Mouse (Mus musculus): ENCODE measurements at regions not wholly inside any gene's neighbourhood (a gene's known extent, or its start where the extent isn't known, plus 50 kb on each side); places are given as distances from the start of the nearest gene placed in this dataset.

DNA sequence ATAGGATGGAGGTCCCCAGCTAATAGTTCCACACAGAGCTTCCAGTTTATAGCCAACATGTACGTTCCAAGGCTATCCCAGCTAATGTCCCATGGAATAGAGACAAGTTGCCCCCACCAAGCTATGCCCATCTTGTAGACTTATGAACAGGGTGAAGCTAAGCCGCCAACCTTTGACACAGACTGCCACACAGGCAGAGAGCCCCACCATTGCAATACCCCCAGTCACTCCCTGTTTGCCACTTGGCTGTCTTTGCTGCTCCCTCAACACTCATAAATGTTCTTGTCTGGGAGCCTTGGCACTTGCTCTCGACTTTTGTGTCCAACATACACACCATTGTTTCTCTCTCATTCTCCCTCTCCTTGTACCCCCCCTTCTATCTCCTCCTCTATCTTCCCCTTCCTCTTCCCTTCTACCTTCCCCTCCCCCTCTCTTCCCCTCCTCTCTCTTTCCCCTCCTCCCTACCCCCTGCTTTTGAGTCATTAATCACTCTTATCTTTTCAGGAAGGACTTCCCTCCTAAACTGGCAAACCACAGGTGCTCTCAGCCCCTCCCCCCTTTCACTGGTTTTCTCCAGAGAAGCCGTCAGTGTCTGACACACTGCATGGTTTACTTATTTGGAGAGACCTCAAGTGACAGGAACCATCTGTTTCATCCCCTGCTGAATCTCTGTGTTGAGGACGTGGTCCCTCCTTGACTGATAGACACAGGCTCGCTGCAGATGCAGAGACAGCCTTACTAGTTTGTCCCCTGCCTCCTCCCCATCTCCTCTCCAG lies 148.2 kb downstream of the Kdr start:
- no peak for ATAC-seq (ENCODE audit: insufficient number of reproducible peaks, low FRiP score, low TSS enrichment)

DNA sequence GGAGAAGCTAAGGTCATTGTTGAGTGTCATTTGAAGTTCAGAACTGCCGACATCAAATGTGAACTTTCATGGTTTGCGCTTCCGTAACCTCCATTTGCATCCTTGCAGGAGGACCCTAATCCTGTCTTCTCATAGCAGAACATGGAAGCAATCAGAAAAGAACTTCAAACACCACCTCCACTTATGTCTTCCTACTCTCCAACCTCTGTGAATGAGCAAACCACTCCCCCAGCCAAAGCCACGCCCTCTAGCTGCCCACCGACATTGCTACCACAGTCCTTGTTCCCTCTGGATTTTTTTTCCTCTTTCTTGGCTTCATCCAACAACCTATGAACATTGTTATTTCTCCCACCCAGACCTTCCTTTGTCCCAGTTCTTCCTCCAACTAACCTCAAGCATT lies 149.9 kb downstream of the Kdr start:
- ATAC-seq (ENCODE audit: insufficient number of reproducible peaks, low FRiP score, low TSS enrichment): no peak

DNA sequence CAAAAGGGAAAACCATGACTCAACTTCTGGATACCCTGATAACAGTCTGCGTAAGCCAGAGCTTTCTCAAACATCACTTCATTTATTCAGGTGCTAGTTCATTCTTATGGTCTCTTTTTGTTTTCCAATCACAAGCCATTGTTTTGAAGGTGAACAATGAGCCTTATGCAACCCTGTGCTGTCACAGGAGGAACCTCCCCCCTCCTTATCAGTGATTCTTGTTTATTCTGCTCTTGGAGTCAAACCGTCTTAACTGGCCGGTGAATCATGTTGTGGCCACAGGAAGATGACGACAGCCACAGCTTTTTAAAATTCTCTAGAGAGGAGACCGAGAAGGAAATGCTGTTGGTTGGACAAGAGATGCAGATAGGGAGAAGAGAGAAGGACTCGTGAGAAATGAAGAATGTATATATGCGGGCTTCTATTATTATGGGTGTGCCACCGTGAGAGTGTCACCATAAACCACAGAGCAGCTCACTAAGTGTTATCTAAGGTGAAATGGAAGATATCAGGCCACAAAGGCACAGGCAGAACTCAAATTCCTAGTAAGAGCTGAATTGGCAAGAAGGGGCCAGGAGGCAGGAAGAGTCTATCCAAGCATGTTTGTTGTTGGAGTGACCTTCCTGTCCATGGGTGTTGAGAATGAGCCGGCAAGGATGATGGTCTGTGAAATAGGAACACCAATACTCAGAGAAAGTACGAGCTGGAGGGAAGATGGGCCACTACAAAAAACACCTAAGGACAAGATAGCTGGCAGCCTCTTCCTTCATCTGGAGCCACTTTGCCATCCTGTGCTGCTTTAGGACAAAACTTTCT lies 151.8 kb downstream of the Kdr start:
- ATAC-seq (ENCODE audit: insufficient number of reproducible peaks, low FRiP score, low TSS enrichment): no peak

DNA sequence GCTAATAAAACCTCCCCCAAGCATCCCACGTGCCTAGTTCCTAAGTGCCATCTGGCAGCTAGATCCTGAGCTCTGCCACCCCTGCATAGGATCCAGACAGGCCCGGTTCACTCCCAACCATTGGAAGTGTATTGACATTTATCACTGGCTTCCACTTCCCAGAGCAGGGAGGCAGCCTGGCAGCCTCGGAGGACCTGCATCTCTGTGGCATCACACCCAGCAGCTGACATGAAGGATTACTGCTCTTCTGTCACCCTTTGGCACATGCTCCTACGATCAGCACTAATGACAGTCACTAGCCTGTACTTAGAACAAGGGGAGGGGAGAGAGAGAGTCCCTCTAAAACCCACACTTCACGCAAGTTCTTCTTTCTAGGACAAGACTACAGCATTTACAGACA lies 152.7 kb downstream of the Kdr start:
- no peak for ATAC-seq (ENCODE audit: insufficient number of reproducible peaks, low FRiP score, low TSS enrichment)

DNA sequence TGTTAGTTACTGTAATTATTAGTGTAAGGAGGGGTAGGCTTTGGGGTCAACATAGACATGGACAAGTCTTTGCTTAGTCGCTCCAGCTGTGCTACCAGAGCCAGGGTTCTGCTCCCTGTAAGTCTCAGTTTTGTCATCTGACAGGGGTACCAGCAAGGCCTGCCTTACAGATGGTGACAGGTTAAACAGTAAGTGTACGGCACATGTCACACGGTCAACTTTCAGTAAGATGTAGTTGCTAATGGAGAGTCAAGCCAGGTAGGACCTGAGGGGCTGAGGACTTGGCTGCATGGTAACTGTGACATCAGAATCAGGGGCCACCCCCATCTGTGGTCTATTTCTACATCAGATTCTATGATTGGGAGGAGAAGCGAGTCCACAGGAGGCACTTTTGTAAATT lies 153.6 kb downstream of the Kdr start:
- ATAC-seq (ENCODE audit: insufficient number of reproducible peaks, low FRiP score, low TSS enrichment): no peak

DNA sequence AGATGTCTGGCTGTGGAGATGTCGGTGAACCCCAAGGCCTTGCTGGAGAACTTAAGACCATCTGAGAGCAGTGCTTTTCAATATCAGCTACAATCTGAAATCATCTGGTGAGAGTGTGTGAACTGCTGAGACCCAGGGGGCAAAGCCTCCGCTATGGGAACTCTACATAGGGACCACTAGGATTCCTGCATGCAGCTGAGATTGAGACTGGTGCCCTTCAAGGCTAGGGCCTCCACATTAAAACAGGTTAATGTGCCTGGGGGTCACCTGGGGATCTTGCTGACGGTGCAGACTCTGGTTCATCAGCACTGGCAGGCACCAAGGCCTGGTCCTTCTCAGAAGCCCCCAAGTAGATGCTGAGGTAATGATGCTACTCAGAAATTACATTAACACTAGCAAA lies 154.6 kb downstream of the Kdr start:
- ATAC-seq (ENCODE audit: insufficient number of reproducible peaks, low FRiP score, low TSS enrichment): no peak

DNA sequence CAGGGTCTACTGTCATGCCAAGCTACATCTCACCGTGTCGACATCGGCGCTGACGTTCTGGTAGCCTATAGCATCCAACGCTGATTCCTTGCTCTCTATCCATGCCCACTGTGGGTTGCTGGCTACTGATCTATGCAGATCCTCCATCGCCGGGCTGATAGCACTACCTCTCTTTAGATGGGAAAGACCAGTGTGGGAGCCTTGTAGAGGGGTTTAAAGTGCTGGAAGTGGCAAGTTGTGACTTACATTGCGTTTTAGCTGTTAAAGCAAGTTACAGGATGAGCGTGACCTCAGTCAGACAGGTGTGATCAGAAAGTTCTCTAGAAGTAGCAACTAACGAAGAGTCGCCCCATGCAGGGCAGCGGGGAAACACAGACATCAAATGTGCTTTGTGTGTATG lies 160.9 kb downstream of the Kdr start:
- no peak for ATAC-seq (ENCODE audit: insufficient number of reproducible peaks, low FRiP score, low TSS enrichment)

DNA sequence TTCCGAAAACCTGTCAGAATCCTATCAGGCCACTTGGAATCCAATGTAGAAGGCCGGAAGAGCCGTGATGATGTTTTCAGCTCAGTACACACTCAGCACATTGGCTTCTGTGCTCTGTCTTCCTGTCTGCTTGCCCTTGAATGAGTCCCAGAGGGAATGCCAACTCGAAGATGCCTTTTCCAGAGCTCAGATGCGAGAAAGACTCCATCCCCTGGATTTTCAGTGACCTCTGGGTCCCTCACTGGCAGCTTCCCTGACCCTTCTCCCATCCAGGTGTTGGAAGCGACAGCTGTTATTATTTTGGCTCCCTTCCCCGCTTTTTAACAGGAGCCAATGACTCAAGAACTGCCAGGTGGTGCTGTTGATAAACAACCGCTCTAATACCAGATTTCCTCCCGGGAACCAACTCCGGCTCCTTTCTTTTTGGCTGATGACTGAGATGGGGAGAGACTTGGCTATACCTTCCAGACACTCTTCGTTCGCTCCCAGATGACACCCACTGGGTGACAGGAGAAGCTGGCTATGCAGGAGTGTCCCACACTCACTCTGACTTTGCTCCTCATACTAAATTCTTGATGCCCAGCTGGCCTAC lies 163.8 kb downstream of the Kdr start:
- no peak for ATAC-seq (ENCODE audit: insufficient number of reproducible peaks, low FRiP score, low TSS enrichment)

DNA sequence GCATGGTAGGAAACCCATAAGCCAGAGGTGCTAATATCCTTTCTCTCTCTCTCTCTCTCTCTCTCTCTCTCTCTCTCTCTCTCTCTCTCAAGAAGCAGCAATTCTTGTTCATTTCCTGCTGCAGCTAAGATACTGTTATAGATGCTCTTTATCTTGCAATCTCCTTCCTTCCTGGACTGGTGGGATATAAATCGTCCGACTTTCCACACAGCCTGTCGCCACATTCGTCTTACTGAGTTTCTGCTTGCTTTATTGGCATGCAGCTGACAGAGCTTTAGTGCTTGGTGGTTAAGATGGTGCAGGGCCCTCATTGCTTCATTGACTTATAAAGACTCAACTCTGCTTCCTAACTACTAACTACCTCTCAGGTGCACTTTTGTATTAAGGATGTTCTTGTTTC lies 165.6 kb downstream of the Kdr start:
- ATAC-seq (ENCODE audit: insufficient number of reproducible peaks, low FRiP score, low TSS enrichment): no peak

DNA sequence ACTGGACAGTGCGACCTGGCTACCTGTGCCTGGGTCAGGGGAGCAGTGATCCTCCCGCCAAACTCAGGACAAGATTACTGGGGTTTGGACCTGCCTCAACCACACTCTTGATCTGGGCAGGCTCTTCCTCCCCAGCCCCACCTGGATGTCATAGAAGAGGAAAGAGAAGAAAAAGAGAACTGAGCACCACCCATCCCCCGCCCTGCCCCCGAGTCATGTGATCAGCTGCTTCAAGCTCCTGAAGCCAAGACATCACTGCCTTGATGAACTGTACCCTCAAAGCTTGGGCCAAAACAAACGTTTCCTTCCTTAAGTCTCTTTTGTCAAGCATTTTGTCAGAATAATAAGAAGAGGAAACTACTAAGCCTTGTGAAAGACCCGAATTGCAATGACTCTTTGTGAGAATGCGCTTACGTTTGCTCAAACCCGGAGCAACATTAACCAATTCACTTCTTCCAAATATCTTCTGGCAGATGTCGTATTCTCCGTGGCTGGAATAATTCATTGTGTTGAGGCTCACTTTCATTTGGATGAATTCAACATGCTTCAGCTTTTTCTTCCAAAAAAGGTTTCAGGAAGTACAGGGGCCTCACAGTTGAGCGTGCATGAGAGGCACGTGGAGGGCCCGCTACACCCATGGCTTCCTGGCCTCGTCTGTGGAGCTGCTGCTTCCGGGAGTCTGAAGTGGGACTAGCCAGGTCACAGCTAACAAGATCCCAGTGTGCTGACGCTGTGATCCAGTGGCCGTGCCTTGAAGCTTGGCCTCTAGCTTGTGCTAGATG lies 169.5 kb downstream of the Kdr start:
- ATAC-seq (ENCODE audit: insufficient number of reproducible peaks, low FRiP score, low TSS enrichment): no peak

DNA sequence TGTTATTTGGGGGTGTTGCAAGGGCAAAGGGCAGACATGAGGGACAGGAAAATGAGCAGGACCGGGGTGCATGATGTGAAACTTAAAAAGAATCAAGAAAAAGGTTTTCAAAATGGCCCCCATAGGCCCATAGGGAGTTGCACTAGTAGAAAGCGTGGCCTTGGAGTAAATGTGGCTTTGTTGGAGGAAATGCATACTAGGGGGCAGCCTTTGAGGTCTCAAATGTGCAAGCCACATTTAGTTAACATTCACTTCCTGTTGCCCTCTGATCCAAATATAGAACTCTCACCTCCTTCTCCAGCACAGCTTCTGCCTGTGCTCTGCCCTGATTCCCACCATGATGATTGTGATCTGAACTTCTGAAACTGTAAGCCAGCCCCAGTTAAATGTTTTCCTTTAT lies 173.2 kb downstream of the Kdr start:
- ATAC-seq (ENCODE audit: insufficient number of reproducible peaks, low FRiP score, low TSS enrichment): no peak

DNA sequence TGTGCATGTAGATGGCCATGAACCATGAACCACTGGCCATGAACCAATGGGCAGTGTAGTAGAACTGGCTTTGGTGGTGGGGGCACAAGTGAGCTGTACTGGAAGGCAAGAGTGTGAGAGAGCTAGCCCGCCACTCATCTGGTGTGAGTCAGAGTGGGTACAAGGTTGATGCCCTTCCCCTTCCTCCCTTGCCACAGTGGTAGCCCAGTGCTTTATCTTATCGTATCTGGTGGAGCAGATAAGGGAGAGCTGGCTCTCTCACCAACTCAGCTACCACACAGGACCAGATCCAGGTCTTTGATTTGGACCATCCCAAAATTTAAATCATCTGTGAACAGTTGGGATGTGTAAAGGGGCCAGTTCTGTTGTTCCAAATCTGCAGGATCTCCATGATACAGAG lies 173.9 kb downstream of the Kdr start:
- ATAC-seq (ENCODE audit: insufficient number of reproducible peaks, low FRiP score, low TSS enrichment): no peak

DNA sequence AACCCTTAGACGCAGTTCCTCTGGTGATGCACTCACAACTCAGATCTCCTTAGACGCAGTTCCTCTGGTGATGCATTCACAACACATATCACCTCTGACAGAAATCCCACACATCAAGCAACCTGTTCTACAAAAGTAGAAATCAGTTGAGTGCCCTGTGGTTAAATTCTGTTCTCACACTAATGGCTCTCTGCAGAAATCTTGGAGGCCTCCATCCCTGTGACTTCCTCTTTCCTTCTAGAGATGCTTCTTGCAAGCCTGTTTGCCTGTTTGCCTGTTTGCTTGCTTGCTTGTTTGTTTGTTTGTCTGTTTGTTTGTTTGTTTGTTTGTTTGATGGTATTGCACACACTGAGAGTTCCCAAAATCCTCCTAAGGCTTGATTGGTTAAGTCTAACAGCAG lies 175.2 kb downstream of the Kdr start:
- no peak for ATAC-seq (ENCODE audit: insufficient number of reproducible peaks, low FRiP score, low TSS enrichment)

DNA sequence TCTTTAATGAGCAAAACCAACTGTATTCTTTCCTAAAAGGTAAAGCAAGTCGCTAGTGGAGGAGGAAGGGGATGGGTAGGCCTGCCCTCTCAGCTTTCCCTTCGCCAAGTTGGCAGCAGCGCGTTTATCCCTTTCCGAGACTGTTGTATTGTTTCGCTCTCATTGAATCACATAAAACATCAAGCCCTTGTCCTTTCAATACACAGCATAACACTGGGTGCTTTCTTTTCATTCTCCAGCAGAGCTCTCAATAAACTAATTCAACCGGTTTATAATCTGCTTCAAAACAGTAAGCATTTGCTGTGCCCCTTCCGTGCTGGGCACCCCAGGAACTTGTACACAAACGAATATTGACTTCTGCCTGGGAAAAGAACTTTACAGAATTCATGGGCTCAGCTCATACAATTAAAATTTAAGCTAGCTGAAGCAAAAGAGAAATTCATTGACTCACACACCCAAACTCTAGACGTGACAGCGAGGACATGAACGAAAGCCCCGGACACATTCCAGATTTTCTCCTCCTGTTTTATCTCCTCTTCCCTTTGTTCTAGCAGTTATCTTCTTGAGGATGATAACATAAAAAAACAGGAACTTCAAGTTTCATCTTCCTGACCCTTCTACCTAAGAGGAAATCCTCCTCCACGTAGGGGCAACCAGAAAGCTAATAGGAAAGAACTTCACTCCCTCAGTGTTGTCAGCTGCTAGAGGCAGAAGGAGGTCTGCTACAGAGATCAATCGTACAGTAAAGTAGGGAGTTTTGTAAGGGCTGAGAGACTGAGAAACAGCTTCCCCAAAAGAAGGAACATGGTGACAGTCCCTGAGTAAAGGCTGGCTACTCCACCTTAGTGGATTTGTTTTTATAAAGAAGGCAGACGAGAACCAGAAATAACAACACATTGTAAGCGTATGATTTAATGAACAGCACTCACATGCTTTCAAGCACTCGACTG lies 177.9 kb downstream of the Kdr start:
- peak; percentile 31; the same call in 1 of the 2 replicates for ATAC-seq (ENCODE audit: insufficient number of reproducible peaks, low FRiP score, low TSS enrichment)

DNA sequence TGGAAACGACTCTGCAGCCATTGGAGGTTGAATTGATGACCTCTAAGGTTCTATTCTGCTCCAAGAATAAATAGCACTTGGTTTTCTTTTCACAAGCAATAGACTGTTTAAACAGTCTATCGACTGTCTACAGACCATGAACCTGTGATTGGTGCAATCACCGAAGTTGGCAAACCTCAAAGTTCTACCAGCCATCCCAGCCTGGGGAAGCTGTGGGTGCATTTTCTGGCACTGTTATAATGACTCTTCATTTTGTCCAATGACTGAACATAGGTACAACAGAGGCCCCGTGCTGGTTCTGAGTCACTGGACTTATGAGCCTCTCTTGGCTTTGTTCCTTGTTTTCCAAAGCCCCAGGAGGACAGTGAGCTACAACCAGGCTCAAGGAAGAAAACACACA lies 178.6 kb downstream of the Kdr start:
- ATAC-seq (ENCODE audit: insufficient number of reproducible peaks, low FRiP score, low TSS enrichment): no peak

DNA sequence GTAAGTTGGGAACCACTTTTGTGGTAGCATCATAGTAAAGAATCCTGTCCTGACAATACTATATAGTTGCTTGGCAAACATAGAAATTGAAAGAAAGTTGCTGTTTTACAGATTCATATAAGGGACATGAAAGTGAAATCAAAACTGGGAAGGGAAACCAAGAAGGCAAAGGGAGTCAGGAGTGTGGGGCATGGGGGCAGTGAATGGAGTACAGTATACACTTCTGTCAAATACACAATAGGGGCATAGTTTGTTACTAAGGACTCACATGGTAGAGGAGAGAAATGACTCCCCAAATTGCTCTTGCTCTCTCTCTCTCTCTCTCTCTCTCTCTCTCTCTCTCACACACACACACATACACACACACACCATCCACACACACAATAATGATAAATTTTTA lies 185.1 kb downstream of the Kdr start:
- no peak for ATAC-seq (ENCODE audit: insufficient number of reproducible peaks, low FRiP score, low TSS enrichment)

DNA sequence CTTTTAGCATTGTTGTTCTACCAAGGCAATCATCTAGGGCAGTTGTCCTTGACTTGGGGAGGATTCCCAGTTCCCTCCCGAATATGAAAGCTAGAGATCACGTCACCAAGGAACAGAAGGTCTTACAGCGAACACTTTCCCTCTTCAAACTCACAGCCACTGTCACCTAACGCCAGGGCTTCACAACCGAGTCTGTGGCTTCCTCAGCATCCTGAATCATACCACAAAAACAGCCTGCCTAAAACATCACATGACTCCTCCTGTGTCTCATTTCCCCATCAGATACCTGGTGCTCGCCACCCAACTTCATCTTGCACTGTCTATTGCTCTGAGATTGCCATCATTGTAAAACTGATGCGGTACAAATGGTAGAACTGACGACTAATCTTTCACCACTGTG lies 186.5 kb downstream of the Kdr start:
- ATAC-seq (ENCODE audit: insufficient number of reproducible peaks, low FRiP score, low TSS enrichment): no peak

DNA sequence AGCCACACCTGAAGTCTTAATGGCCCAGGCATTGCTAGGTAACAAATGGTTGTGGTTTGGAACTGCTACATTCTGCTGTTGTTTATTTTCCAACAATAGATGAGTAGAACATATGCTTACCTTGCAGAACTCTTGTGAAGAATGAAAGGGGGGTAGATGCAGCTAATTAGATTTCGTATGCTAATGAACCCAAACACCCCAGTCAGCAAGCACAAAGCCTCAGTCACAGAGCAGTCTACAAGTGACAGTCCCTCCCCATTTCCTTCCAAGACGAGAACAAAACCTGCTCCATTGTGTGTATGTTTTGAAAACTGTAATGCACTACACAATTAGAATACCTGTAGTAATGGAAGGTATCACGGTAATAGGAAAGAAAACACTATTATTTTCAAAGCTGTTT lies 190.2 kb downstream of the Kdr start:
- ATAC-seq (ENCODE audit: insufficient number of reproducible peaks, low FRiP score, low TSS enrichment): no peak

DNA sequence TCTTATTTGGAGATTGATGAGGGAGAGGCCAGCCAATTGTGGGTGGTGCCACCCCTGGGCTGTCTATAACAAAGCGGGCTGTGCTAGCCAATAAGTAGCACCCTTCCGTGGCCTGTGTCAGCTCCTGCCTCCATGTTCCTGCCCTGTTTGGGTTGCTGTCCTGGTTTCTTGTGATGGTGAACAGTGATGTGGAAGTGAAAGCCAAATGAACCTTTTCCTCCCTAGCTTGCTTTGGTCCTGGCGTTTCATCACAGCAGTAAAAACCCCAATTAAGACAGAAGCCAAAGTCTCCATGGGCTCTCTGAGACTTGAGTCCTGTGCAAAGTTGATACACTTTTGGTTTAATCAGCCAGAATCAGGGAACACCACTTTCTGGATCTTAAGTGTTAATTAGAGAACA lies 192.1 kb downstream of the Kdr start:
- no peak for ATAC-seq (ENCODE audit: insufficient number of reproducible peaks, low FRiP score, low TSS enrichment)

All from cerebellum, adult (tissue).